Mouse (Mus musculus): ENCODE measurements around the gene Zc3h12c. TPM values are rescaled to one million over a fixed set of nuclear protein-coding genes. Genes with fewer than 3 reads are reported as not detected.
A peak's percentile ranks its signal among the peaks of the same experiment; 100 is the strongest.

Zc3h12c gene
- 17.2 and 21.5 TPM in 2 replicates for total RNA-seq (2021)
- long read RNA-seq, experiment 1, full-length matches to known transcripts, result 1 of 4 reads
- long read RNA-seq, experiment 1, partial matches to known transcripts, result 0 of 4 reads
- long read RNA-seq, experiment 1, other reads (novel, unspliced or antisense), result 3 of 4 reads
- long read RNA-seq, experiment 2, result 0 reads

DNA sequence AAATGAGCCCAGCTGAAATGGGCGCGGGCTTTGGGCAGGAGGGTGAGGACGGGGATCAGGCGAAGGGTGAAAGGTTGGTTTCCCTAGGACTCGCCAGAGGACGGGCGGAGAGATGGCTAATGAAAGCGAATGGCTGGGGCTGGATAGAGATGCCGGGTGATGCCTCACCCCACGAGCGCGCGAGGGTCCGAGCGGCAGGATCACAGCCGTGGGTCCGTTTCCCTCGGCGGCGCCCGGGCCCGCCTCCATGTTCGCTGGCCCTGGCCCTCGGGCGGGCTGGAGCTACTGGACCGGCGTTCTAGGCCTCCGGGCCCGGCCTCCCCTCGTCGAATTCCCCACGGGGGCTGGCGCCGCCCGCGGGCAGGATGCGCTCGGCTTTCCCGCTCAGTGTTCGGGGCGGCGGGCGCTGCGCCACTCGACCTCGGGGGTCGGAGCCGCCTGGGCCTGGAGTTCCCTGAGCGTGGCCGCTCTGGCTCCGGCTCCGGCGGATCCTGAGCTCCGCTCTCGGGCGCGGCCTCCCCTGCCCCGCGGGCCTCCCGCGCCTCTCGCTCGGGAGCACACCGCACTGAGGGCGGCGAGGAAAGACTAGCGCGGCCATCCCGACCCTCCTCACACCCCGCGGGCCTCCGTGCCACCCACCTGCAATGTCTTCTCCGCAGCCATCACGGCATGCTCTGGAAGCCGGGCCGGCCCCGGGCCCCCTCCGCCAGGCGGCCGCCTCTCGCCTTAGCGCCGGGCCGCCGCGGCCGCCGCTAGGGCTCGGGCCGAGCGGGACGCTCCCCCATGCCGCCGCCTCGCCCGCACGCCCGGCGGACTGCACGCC lies at the start of gene Zc3h12c:
Gene Zc3h12c, minus strand, starts transcription at position 710 of the 823 bp plus-strand sequence.
- DNase-seq, result peak; percentile 80

DNA sequence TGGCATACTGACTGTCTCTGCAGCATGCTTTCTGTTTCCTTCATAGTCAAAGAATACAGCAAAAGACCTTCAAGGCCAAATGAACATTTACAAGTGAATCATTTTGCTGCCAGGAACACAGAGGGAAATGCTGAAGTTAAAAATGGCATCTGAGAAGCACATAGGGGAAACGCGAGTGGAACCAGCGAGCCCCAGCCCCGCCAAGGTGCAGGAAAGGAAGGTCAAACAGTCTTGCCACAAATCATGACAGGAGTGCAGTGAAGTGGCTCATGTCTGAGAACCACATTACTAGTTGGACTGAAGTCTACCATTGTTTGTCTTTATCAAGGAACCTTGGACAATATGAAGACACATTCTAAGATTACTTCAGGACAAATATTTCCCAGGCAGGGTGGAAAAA lies 49.3 kb upstream of the Zc3h12c start:
- peak; percentile 47 for DNase-seq

DNA sequence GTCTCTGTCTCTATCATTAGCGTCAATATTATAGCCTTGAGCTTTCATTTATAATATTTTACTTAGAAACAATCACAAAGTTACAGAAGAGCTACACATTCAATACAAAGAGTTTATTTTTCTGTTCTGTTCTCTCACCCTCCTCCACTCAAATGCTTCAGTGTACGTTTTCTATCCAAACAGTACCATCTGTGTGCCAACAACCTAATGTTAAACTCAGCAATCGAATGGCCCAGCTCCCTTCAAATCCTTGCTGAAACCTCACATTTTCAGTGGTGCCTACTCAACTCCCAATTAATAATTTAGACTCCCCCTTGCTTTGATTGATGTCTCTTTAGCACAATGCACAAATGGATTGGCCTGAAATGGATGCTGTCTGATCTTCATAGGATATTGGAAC lies 46.9 kb upstream of the Zc3h12c start:
- DNase-seq, result no peak

DNA sequence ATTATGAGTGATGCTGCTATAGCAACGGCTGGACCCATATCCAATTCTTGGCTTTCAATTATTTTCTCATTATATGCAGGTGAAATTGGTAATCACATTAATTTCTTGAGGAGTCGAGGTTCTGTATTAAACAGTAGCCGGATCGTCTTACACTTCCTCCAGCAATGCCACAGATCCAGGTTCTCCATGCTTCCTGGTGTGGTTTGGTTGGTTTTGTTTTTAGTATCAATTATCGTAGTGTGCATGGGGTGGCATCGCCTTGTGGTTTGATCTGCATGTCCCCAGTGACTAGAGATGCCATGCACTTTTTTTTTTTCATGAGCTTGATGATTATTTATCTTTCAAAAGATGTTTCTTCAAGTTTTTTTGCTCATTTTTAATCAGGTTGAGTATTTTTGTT lies 44.0 kb upstream of the Zc3h12c start:
- DNase-seq, result no peak

DNA sequence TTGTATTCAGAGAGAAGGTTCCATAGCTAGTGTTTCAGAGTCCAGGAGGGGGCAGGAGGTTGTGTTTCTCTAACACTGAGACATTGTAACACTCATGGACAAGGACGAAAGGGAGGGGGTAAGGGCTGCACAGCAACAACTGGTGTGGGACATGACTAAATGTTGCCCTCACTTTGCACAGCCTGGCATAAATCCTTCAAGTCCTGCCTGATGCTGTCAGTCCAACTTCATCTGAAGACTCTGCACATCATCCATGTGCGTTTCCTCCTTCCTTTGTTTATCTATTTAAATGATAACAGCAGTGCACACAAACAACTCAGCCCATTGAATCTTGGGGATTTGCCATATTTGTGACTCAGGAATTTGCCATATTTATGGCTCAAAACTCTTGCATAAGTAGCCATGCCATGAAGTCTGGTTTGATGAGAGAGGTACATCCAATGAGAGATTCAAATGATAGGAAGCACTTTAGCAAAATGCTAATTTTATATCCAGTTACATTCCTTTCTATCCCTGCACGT lies 40.2 kb upstream of the Zc3h12c start:
- DNase-seq, result peak; percentile 31

DNA sequence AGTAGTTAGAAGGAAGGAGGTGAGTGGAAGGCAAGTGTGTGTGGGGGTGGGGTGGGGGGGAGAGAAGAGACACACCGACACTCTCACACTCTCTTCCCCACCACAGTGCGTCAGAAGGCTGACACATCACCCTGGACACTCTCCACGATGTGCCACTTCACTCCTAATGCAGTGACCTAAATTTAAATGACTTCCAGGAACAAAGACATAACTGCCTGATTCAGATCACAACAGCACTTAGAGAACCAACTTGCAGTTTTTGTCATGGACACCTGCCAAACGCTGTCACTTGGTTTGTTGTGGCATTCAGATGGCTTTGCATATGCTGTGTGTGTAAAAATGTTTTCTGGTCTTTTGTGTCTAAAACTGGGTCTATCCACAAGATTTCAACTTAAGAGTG lies 34.8 kb upstream of the Zc3h12c start:
- no peak for DNase-seq

DNA sequence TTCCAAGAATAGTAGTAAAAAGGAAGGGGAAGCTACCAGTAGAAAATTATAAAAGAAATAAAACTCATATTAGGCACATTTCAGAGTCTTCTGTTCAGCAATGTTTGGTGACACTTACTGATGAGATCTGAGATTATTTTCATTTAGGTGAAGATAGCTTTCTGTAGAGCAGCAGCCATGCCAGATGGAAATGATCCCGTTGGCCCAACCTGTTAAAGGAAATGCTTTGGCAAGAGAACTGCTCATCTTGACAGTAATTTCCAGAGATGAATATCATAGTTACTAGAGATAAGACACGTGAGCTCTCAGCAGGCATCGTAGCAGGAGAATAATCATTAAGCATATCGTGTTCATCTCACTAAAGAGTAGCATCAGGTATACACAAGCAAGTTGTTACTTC lies 31.9 kb upstream of the Zc3h12c start:
- no peak for DNase-seq

DNA sequence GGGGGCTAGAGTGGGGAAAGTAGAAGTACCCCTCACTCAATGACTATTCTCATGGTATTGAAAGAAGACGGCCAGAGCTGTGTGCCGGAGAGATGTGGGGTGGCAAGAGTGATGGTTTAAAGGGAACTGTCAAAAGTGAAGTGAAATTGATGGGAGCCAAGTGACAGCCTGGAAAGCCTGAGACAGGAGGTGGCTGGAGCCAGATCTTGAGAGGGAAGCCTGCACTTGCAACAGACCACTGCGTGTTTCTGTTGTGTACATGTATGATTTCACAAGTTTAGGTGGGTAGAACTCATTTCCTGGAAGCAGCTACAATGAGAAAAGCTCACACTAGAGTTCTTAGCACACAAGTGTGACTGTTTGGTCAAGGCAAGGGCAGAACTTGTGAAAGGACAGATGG lies 27.5 kb upstream of the Zc3h12c start:
- no peak for DNase-seq

DNA sequence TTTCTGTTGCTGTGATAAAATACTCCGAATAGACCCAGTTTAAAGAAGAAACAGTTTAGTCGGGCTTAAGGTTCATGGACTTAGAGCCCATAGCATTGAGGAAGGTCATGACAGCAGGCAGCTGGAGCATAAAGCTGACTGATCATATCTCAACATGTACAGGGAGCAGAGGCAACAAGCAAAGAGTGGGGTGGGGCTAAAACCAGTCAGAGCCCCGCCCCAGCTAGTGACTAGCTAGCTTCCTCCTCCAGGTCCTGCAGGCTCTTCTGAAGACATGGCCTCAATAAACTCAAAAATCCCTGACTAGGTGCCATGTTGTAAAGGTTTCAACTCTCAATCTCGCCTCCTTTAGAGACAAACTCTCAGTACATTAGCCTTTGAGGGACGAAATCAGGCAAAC lies 25.5 kb upstream of the Zc3h12c start:
- no peak for DNase-seq

DNA sequence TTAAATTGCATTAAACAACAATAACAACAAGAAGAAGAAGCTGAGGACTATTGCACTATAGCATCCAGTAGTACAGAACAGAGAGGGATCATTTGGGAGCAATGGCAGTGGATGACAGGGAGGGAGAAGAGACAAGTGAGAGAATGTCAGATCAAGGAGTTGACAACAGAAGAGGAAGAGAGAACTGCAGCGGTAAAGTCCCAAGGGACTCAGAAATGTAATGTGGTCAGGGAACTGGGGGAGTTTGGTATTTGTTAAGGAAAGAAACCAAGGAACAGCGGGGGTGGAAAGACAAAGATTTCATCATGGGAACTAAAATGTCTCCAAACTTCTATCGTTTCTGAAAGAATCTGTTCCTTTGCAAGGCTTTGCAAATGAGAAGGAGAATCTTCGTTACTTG lies 22.5 kb upstream of the Zc3h12c start:
- DNase-seq, result no peak

DNA sequence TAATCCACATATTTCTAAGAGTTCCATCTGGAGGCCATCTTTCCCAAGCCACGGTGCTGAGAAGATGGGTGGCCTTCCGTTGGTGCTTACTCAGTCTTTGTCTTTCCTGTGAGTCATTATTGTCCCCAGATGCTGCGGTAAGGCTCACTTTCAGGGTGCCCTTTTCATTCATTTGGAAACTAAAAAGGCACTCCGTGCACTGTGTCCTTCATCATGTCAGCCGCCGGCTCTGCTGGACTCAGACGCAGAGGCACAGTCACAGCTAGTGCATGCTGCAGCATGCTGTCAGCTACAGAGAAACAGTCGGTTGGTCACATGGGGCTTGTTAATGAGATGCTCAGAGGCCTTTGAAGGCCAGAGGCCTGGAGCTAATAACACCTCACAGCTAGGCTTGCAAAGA lies 19.7 kb upstream of the Zc3h12c start:
- DNase-seq, result peak; percentile 62

DNA sequence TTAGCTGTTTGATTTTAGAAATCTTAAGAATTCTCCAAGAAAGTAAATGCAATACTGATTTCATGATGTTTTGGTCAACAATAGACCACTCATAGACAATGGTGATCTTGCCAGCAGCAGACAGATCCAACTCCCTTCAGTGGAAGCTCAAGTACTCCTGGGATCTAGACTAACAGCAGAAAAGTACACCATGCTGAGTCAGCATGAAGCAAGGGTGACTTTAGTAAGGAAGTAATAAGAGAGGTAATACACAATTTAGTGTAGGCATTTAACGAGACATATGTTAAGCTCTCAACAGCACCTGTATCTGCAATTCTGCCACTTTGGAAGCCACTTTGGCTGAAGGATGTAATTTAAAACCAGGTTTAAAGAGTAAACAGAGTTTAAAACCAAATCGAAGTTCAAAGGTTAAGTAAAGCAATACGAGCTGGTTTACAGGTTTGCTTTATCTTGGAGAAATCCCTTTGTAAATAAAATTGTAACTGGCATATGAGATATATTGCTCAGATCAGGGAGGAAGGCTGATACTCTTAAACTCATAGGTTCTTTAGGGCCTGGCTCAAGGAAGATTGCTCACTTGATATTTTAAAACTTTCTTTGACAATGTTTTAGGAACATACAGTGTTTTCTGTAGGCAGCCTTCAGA lies 18.0 kb upstream of the Zc3h12c start:
- DNase-seq, result no peak

DNA sequence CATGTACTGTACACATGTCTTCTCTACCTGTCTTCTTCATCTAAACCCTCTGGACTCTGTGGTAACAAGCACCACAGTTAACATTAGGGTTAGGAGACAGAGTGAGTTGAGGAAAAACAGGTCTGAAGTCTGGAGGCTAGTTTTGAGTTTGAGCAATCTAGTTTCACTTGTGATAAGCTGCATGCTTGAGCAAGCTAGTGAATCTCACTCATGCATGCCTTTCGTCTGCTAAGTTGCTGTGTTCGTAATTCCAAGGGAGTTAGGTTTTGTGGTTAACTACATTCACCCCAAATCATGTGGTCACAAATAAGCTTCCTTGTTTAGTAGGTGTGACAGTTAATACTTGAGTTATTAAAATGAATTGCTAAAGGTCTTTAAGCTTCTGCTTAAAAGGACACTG lies 13.0 kb upstream of the Zc3h12c start:
- no peak for DNase-seq

DNA sequence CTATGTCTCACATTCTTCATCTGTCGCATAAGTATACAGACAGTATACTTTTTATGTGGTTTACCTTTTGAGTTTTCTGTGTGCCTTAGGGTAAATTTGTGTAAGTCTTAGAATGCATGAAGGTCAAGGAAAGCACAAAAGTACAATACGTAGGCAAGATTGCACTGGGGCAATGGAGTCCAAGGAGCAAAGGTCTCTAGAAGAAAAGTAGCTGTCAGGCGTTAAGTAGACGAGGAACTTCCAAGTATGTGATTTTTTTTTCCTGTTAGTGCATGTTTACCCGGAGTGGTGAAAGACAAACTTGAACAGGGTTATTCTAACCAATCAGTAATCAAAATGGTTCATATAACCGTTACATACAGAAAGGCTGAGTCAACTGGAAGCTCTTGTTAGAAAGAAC lies 12.5 kb upstream of the Zc3h12c start:
- no peak for DNase-seq

DNA sequence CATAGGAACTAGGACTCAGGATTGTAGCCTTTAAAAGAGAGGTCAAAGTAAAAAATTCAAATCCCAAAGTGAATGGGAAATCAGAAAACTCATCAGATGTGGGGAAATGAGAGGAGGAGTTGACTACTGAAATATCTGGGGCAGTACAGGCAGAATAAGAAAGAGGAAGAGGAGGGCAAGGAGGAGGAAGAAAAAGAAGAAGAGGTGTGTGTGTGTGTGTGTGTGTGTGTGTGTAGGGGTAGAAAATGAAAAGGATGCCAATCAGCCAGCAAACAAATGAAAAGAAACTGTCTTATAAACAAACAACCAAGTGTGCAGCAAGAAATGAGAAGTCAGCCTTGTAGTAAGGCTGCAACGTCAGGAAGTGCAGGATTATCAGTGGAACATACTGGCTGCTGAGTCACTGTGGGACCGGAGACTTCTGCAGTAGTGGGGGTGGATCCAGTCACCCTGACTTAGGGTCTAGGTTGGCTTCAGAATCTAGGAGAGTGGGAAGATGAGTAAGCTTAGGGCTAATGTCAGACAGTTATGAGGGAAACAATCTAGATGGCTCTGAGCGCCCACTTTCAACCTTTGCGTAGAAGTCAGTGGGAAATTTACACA lies 7.0 kb upstream of the Zc3h12c start:
- DNase-seq, result no peak

DNA sequence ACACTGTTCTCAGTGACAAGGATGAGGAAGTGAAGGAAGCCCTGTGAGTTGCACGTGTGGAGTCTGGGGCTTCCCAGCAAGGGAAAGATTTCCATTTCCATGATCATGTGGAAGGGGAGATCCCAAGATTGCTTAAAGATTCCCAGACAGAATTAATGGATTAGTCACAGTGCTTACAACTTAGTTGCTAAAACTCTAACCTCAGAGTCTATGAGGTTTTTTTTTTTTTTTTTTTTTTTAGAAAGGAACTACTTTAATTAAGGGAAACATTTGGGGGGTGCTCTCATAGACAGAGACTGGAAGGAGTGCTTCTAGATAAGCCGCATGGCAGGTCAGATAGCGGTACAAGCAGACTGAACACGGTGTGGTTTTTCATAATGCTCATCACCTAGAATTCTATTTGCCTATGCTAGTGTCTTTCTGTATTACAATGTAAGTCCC lies 6.3 kb upstream of the Zc3h12c start:
- DNase-seq, result no peak

DNA sequence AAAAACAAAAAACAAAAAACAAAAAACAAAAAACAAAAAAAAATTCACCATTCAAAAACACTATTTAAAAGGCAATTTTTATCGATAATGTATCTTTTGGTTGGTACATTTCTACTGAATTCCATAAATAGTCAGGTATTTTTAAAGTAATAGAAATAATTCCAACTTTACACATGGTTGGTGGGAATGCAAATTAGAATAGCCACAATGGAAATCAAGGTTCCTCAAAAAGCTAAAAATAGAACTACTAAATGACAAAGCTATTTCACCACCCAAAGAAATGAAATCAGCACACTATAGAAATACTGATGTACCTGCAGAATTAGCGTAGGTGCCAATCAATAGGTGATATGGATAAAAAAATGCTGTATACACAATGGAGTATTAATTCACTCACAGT lies 5.6 kb upstream of the Zc3h12c start:
- no peak for DNase-seq

DNA sequence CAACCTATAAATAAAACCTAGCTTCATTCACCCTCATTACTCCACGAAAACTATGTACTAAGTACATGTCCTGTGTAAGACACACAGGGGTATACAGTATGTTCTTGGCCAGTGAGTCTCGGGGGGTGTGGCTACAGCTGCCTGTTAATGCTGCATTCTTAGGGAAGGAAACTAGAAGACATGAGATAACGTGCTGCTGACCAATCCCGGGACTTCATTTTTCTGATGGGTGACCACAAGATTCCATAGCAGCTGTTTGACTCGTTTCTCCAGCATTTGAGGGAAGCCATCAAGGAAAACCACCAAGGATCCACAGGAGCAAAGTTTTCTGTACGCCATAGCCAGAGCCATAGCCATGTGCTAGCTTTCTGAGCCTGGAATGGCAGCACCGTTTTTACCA lies 4.2 kb upstream of the Zc3h12c start:
- no peak for DNase-seq

DNA sequence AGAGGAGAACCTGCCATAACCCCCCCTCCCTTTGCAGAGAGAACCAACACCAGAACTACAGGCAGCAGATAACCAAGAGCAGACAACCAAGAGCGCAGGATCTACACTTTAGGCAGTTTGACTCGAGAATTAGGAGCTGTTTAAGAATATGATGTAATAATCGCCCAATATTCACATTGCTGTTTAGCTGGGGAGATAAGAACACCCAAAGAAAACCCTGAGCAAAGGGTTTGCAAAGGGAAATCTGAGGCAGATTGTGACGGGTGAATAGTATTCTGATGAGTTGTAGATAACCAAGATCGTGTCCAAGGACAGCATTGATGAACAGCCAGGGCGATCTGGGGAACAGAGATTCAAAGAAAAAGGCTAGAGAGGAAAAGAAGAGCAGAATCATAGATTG lies 2.3 kb upstream of the Zc3h12c start:
- no peak for DNase-seq

DNA sequence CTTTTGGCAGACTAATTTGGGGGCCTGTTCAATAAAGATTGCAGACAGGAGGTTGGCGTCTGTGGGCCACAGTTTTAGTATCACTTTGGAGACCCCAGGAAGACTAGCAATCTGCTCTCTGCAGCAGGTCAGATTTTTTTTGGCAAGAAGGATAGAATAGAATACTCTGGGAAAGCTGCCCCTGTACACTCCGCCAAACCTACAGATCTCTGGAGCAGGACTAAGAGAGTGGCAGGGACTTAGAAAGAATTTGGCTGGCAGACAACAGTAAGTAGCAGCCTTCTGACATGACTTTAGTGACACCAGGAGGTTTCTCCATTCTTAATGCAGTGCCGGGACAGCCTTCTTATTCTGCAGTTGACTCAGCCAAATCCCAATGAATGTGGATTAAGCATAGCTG lies 1.8 kb upstream of the Zc3h12c start:
- no peak for DNase-seq

DNA sequence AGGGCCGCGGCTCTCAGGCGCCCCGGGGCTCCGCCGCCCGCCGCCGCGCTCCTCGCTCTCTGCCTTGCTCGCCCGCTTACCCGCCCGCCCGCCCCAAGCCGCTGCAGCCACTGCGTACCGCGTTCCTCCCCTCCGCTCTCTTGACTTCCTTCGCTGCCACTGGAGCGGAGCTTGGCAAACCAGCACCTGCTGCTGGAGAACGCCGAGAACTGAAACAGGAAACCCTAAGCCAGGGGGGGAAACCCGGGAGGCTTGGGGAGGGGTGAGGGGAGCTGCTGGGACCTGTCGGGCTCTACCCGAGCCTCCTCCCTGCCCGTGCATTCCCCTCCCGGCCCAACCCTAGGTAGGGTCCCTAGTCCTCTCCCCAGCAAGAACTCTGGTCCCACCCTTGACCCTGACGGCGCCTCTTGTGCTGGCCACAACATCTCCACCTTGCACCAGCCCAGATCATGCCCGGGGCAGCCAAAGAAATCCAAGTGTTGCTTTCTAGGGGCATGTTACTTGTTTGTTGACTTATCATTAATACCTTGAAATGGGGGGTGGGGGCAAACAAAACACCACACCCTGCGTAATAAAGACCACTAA lies 406 bp upstream of the Zc3h12c start:
- DNase-seq, result peak; percentile 91

DNA sequence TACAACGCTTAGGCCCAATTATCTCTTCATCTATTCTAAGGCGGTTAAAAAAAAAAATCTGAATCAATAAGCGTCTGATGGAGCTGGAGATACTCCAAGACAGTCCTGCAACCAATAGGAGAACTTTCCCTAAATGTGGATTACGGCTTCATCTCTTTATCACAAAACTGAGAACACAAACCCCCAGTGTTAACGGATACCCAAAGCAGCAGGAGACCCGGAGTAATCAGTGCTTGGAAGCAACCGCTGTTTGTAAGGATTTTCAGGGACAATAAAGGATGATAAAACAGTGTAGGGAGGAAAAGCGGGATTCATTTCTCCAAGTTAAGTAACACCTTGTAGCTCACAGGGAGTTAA lies 888 bp downstream of the Zc3h12c start:
- DNase-seq, result no peak

DNA sequence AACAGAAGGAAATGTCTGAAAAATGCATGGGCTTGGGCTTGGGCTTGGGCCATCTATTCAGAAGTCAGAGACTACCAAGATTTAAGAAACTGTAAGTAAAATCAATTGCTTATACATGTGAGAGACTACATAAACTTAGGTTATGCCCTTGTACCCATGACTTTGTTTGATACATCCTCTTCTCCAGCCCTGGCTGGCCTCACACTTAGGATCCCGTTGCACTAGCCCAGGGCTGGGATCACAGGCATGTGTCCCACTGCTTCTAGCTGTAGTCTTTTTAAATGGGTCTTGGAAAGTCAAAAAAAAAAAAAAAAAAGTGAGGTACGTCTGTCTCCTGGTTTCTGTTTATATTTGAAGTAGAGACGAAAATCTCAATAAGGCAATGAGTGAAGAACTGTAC lies 1.3 kb downstream of the Zc3h12c start:
- no peak for DNase-seq
